Mouse (Mus musculus) heart, postnatal 0 days (tissue): Measurements from ENCODE around the gene Pnpla6.

Experiments
- CTCF ChIP-seq: IDR thresholded peaks from 2 replicates; pipeline ENCODE4 v1.5.1; 2016; ENCODE audit warnings: antibody characterized with exemption, control low read depth, low read depth
- EP300 ChIP-seq: IDR thresholded peaks from 2 replicates; pipeline ENCODE4 v1.6.1; 2016; ENCODE audit warnings: antibody characterized with exemption, low read depth

DNA sequence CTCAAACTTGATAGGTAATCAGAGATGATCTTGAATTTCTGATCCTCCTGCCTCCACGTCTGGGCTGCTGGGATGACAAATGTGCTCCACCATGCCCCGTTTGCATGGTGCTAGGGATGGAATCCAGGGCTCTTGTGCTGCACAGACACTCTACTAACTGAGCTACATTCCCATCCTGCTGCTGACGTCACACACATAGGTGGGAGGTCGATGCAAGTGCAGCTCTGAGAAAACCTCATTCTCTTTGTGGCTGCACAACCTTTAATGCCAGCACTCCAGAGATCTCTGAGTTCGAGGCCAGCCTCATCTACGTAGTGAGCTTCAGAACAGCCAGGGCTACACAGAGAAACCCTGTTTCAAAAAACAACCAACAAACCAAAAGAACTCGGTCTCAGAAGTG, 24.0 kb downstream of the Pnpla6 start:
- TF ChIP-seq EP300 (no peak), CTCF (no peak)
